ENCODE assay signal across 14 mouse cellular contexts in the genomic region with DNA sequence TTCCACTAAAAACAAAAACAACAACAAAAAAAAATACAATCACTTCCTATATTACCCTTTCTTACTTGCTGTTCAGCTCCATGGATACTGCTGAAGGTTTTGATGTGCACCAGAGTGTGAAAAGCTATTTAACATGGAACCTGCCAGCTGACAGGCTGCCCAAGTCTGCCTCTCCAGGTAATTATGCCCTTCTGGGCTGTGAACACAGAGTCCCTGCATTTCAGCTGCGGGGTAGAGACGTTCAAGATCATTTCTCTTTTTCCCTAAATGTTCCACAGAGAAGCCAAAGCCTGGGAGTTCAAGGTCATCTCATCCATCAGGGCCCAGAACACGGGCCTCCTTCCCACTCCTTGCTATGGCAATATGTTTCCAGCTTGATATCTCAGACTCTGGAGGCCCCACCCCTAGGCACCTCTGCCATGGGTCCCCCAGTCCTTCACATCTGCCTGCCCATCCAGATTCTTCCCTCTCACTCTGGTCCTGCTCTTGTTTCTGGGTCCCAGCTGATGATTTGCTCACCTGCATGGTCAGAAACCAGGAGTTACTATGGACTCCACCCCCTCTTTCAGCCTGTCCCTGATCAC.
DNase-seq lines count a peak whose midpoint lies in the region; ATAC-seq and TF ChIP-seq lines count a peak whose summit lies in the region.
"Had no signal": no experiment of that assay in that cellular context is flagged by ENCODE, and none has a peak within 500 bp of the region (broad histone marks: within the 10 kb centered on the region; RNA-seq: fewer than 3 reads in every experiment).

No protein-coding gene starts in this region.

- no peak for TF ChIP-seq CTCF in liver, postnatal 0 days (IDR thresholded peaks at IDR 0.05; ENCODE audit: low read depth)
- TF ChIP-seq CTCF in forebrain, postnatal 0 days (IDR thresholded peaks at IDR 0.05; ENCODE audit: low read depth) = no peak

- H3K4me1 ChIP-seq in forebrain, embryonic 14.5 days (ENCODE audit: control insufficient read depth, insufficient read depth, low read length) = no peaks in the 10 kb centered on the region
- no peaks in the 10 kb centered on the region for H3K4me1 ChIP-seq in forebrain, embryonic 11.5 days (replicated peaks; ENCODE audit: control insufficient read depth, insufficient read depth, low read length)
- H3K4me1 ChIP-seq in liver, postnatal 0 days (ENCODE audit: insufficient read depth) = no peaks in the 10 kb centered on the region
- no peaks in the 10 kb centered on the region for H3K4me1 ChIP-seq in forebrain, postnatal 0 days (ENCODE audit: insufficient read depth)

- H3K27ac ChIP-seq in forebrain, embryonic 14.5 days (ENCODE audit: low read depth, low read length) = no peak overlapping the region
- no peak overlapping the region for H3K27ac ChIP-seq in forebrain, embryonic 11.5 days (ENCODE audit: low read depth, low read length)
- H3K27ac ChIP-seq in liver, postnatal 0 days (ENCODE audit: low read depth) = no peak overlapping the region
- no peak overlapping the region for H3K27ac ChIP-seq in forebrain, postnatal 0 days (ENCODE audit: low read depth, low read length)

- ATAC-seq in forebrain, embryonic 14.5 days = peak; percentile 77
- no peak for ATAC-seq in forebrain, embryonic 11.5 days (replicated peaks; ENCODE audit: low FRiP score)
- no peak for ATAC-seq in liver, postnatal 0 days
- no peak for ATAC-seq in forebrain, postnatal 0 days
- no peak for ATAC-seq in frontal cortex, adult (ENCODE audit: low TSS enrichment)
- ATAC-seq: intestine, postnatal 0 days had no signal

- no peak overlapping the region for H3K9ac ChIP-seq in forebrain, embryonic 14.5 days (ENCODE audit: low read length)
- H3K9ac ChIP-seq in forebrain, embryonic 11.5 days (ENCODE audit: low read length) = no peak overlapping the region
- no peak overlapping the region for H3K9ac ChIP-seq in liver, postnatal 0 days (replicated peaks)
- no peak overlapping the region for H3K9ac ChIP-seq in forebrain, postnatal 0 days

- WGBS in forebrain, embryonic 14.5 days = 25% methylated on average over 3 of the region's 3 CpGs
- 77% methylated on average over 3 of the region's 3 CpGs for WGBS in forebrain, embryonic 11.5 days
- WGBS in liver, postnatal 0 days (ENCODE audit: insufficient replicate concordance) = 58% methylated on average over 3 of the region's 3 CpGs
- 34% methylated on average over 3 of the region's 3 CpGs for WGBS in forebrain, postnatal 0 days

- no peaks in the 10 kb centered on the region for H3K36me3 ChIP-seq in forebrain, embryonic 14.5 days (ENCODE audit: control insufficient read depth, insufficient read depth, low read length)
- no peaks in the 10 kb centered on the region for H3K36me3 ChIP-seq in forebrain, embryonic 11.5 days (ENCODE audit: control insufficient read depth, insufficient read depth, low read length)
- H3K36me3 ChIP-seq in liver, postnatal 0 days (replicated peaks; ENCODE audit: insufficient read depth, low read length) = no peaks in the 10 kb centered on the region
- H3K36me3 ChIP-seq in forebrain, postnatal 0 days (ENCODE audit: insufficient read depth) = no peaks in the 10 kb centered on the region

- H3K9me3 ChIP-seq in forebrain, embryonic 14.5 days (replicated peaks; ENCODE audit: control insufficient read depth, low read length) = no peaks in the 10 kb centered on the region
- H3K9me3 ChIP-seq in forebrain, embryonic 11.5 days (ENCODE audit: control insufficient read depth, low read length) = no peaks in the 10 kb centered on the region
- H3K9me3 ChIP-seq in liver, postnatal 0 days (ENCODE audit: low read length) = no peaks in the 10 kb centered on the region
- no peaks in the 10 kb centered on the region for H3K9me3 ChIP-seq in forebrain, postnatal 0 days (ENCODE audit: low read length)

- no peak for TF ChIP-seq EP300 in liver, postnatal 0 days (IDR thresholded peaks at IDR 0.05; ENCODE audit: low read depth)

- H3K4me3 ChIP-seq in forebrain, embryonic 14.5 days (ENCODE audit: low read depth, low read length) = no peak overlapping the region
- no peak overlapping the region for H3K4me3 ChIP-seq in forebrain, embryonic 11.5 days (ENCODE audit: low read depth, low read length)
- H3K4me3 ChIP-seq in liver, postnatal 0 days (ENCODE audit: low read depth, low read length) = no peak overlapping the region
- no peak overlapping the region for H3K4me3 ChIP-seq in forebrain, postnatal 0 days (ENCODE audit: low read depth, low read length)

- peak; percentile 67 for DNase-seq in forebrain, embryonic 14.5 days (ENCODE audit: low spot score)
- no peak for DNase-seq in forebrain, embryonic 11.5 days (ENCODE audit: low spot score)
- DNase-seq in liver = peak; percentile 13
- DNase-seq in liver, postnatal 0 days = no peak
- DNase-seq in forebrain, postnatal 0 days = peak; percentile 15
- peak; percentile 51 to 84 for DNase-seq in kidney, postnatal 25 days
- no peak for DNase-seq in spleen, adult 12 weeks (ENCODE audit: low spot score)
- DNase-seq: cerebellum, adult 11-12 months; lung, adult 2 months; midbrain, embryonic 14.5 days; right cerebral cortex, postnatal 25 days had no signal

- no peaks in the 10 kb centered on the region for H3K27me3 ChIP-seq in forebrain, embryonic 14.5 days (replicated peaks; ENCODE audit: control insufficient read depth, insufficient read depth, low read length)
- no peaks in the 10 kb centered on the region for H3K27me3 ChIP-seq in forebrain, embryonic 11.5 days (ENCODE audit: control insufficient read depth, insufficient read depth, low read length)
- no peaks in the 10 kb centered on the region for H3K27me3 ChIP-seq in liver, postnatal 0 days (ENCODE audit: insufficient read depth, low read length)
- H3K27me3 ChIP-seq in forebrain, postnatal 0 days (ENCODE audit: insufficient read depth, low read length) = no peaks in the 10 kb centered on the region

- H3K4me2 ChIP-seq in forebrain, embryonic 14.5 days (ENCODE audit: low read length) = no peak overlapping the region
- no peak overlapping the region for H3K4me2 ChIP-seq in forebrain, embryonic 11.5 days (ENCODE audit: low read depth, low read length, severe bottlenecking)
- no peak overlapping the region for H3K4me2 ChIP-seq in liver, postnatal 0 days (ENCODE audit: low read depth, low read length)
- no peak overlapping the region for H3K4me2 ChIP-seq in forebrain, postnatal 0 days (ENCODE audit: low read depth)
- H3K4me2 ChIP-seq: heart, embryonic 11.5 days had no signal

Comparison
In these comparisons a context has a peak if more than half of its experiments do, and no peak if none do; other contexts are left out.
1. DNase-seq: peak in forebrain, embryonic 14.5 days (single experiment), liver (single experiment), forebrain, postnatal 0 days (single experiment) and kidney, postnatal 25 days (2 of 2); none in forebrain, embryonic 11.5 days (single experiment), liver, postnatal 0 days (single experiment) and spleen, adult 12 weeks (single experiment).